Mouse (Mus musculus) heart, postnatal 36 days (tissue): ENCODE results near the gene Chmp2a. TPM values are rescaled to one million over a fixed set of nuclear protein-coding genes. Genes with fewer than 3 reads are reported as not detected.

ENCODE experiments used
- DNase-seq, 2 experiments: peaks; one replicate each; pipeline ENCODE4 v3.0.0; 2021 to 2022
- intact Hi-C: fragments of 180-260 bp; cut with DNase I; formaldehyde crosslinking; loops from one replicate; pipeline ENCODE4 v1.15.1; 2025
- total RNA-seq, 2 experiments: library from RNA; stranded (reverse); gene quantifications; 2 replicates each; pipeline ENCODE4 v1.2.3; 2021

Chmp2a gene
- total RNA-seq, 2 experiments from 2014 or later: 124 to 136 TPM

DNA sequence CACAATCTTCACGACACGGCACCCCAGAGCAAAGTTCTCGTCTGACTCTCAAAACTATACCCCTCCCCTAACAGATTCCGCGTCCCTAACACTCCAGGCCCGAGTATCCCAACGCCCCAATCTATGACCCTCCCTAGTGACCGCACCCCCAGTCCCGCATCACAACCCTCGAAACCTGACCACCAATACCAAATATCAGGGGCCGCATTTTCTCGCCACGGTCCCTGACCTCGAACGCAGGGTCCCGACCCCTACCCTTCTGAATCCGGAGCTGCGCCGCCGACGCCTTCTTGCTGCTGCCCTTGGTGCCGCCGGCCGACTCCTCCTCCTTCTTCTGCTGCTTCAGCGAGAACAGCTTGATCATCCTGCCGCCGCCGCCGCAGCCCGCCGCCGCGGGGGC is 2.8 kb upstream of the Chmp2a start:
- DNase-seq: no peak
- intact Hi-C loops: loop anchor here (5.0 kb wide), 1 partner anchor 60 kb away; the partner anchor contains the start of gene Zfp446

DNA sequence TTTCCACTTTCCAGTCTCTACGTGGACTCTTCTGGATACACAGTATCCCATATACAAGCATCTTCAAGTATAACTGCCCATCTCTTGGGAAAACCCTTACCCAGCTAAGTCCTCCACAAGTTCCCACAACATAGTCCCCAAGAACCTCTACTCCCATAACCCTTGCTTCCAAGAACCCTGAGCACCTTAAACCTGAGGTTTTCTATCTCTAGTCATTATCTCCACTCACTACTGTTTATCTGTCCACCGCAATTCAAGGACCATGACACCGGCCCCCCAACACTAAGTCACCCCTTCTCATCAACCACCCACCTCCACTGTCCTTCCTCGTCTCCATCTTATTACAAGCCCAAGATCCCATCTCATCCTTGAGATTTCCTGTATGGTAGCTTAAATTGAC is 2.2 kb upstream of the Chmp2a start:
- no peak for DNase-seq
- intact Hi-C loops: loop anchor here (5.0 kb wide), 1 partner anchor 60 kb away; the partner anchor contains the start of gene Zfp446

DNA sequence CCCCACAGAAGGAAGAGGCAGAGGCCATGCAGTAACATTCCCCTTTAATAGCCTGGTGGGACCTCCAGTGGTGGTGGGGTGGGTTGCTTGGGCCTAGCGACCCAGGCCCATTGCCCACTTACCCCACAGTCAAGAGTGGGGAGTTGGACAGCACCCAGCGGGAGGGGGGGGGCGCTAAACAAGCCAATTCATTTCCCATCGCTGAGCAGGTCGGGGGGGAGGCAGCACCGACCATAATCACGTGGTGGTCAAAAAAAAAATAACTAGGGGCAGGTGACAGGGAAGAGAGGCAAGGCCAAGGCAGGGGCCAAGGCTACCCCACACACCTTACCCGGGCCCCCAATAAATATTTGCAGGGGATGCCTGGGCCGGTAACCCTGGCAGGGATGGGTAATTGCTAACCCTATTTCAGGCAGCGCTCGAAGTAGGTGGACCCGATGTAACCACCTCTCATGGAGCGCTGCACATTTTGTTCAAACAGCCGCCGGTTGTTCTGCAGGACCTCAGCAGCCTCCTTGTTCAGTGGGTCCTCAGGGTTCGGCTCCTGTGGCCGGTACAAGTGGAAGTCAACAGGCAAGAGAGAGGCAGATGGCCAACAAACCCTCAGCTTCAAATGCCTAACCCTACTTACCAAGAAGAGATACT is 726 bp upstream of the Chmp2a start:
- intact Hi-C loops: loop anchor here (5.0 kb wide), 1 partner anchor 58 kb away; the partner anchor contains the start of gene Zfp446
- no peak for DNase-seq

DNA sequence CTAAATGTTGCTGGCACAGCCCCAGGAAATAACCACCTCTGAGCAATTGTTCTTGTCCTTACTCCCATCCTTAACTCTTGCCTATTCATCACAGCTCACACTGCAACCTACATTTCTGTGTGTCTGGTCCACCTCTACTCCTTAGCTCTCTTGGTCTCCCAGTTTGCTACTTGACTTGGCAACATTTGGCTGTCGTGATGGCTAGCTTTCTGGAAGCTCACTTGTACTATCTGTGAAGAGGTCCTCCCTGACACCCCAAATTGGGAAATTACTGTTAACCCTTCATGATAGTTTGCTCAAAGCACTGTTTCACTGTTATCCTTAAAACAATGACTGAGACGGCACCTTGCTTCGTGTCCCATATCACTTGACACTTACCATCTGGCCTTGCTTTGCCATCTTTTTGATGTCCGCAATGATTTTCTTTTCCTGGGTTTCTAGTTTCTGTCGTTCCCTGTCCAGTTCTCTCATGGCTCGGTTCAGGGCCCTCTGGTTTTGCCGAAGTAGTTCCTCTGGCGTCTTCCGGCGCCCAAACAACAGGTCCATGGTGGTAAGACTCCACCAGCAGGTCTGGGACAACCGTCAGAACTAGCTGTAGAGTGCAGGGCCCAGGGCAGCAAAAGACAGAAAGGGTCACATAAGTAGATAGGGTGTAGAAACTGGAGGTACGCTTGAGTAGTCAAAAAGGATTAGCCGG is 1.0 kb downstream of the Chmp2a start:
- intact Hi-C loops: loop anchor here (5.0 kb wide), 1 partner anchor 196 kb away; no protein-coding TSS in a partner anchor
- no peak for DNase-seq

DNA sequence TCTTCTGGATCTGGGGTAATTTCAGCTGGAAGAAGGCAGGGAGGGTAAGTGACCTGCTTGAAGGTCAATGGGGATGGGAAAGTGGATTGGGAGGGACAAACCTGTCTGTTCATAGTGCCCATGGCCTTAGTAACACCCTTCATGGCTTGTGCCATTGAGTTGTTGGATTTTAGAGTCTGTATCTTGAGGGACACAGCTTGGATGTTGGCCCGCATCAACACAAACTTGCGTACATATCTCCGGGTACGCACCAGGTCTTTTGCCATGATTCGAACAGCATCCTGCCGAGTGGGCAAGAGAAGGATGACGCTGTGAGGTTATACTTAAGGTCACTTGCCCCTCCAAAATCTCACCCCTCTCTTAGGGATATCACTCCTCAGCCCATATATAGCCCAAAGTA is 2.1 kb downstream of the Chmp2a start:
- intact Hi-C loops: loop anchor here (5.0 kb wide), 1 partner anchor 195 kb away; no protein-coding TSS in a partner anchor
- DNase-seq: no peak

DNA sequence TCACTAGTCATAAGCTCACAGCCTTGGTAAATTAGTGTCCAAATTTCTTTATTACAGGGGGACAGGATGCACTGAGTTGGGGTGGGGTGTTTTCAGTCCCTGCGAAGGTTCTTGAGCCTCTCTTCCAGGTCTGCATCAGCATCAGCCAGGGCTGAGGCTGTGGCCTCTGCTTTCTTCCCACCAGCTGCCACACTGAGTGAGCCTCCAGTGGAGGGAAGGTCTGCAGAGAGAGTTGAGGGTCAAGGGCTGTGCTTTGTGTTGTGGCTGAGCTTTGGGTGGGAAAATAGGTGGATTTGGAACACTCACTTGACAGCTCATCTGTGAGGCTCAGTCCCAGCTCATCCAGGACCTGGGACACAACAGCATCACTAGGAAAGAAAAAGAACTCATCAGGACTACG is 2.6 kb downstream of the Chmp2a start:
- DNase-seq: no peak
- intact Hi-C loops: loop anchor here (5.0 kb wide), 1 partner anchor 195 kb away; no protein-coding TSS in a partner anchor

DNA sequence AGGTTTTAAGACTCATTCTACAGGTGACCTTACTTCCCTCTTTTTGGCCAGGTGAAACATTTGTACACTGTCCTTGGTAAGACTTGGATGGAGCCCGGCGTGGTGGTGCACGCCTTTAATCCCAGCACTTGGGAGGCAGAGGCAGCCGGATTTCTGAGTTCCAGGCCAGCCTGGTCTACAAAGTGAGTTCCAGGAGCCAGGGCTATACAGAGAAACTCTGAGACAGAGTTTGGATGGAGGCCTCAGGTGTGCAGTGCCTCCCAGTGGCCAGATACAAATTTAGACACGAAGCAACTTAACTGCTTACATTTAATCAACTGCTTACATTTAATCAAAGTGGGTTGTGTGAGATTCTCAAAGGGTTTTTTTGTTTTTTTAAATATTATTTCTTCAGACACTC is 3.5 kb downstream of the Chmp2a start:
- DNase-seq: no peak
- intact Hi-C loops: loop anchor here (5.0 kb wide), 1 partner anchor 194 kb away; no protein-coding TSS in a partner anchor

DNA sequence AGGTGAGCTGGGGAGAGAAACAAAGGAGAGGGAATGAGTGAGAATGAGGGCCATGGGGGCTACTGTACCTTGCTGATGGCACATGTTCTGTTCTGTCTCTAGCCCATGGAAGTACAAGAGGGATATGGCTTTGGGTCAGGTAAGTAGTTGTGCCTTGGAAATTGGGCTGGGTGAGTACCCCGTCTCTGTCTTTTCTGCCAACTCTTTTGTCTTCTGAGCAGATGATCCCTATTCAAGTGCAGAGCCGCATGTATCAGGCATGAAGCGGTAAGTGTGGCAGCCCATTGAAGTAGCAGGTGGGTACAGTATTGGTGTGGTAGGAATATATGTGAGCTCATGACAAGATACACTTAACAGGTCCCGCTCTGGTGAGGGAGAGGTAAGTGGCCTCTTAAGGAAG is 5.6 kb downstream of the Chmp2a start:
- no peak for DNase-seq
- intact Hi-C loops: no loop called here

DNA sequence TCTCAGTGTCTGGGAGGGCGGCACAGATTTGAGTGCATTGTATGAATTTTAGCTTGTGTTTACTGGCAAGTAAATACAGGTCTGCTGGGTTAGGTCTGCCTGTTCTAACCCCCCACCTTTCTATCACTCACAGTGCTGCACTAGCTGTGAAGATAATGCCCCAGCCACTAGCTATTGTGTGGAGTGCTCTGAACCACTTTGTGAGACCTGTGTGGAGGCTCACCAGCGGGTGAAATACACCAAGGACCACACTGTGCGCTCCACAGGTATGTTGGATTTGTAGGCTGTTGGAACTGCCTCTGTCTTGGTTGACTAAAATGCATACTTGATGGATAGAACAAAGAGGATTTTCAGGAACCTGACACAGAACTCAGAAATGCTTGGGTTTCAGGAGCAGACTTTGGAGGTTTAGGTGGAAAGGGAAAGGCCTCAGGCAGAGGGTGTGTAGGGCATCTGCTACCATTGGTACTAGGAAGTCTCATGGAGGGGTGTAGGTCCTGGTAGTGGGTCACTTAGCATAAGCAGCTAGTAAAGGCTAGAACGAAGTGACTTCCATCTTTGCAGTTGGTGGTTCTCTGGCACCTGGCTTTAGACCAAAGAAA is 9.0 kb downstream of the Chmp2a start:
- intact Hi-C loops: no loop called here
- no peak for DNase-seq

DNA sequence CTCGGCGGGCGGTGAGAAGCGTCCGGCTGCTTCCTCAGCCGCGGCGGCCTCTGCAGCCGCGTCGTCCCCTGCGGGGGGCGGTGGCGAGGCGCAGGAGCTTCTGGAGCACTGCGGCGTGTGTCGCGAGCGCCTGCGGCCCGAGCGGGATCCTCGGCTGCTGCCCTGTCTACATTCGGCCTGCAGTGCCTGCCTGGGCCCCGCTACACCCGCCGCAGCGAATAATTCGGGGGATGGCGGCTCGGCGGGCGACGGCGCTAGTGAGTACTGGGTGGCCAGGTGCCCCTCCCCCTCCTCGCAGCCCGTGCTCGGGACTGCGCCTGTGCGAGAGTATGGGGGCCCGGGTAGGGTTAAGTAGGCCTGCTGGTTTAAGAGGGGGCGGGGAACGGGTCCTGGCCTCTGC is 9.8 kb downstream of the Chmp2a start:
- DNase-seq: peak in 1 of 2 experiments; percentile 64
- intact Hi-C loops: no loop called here

DNA sequence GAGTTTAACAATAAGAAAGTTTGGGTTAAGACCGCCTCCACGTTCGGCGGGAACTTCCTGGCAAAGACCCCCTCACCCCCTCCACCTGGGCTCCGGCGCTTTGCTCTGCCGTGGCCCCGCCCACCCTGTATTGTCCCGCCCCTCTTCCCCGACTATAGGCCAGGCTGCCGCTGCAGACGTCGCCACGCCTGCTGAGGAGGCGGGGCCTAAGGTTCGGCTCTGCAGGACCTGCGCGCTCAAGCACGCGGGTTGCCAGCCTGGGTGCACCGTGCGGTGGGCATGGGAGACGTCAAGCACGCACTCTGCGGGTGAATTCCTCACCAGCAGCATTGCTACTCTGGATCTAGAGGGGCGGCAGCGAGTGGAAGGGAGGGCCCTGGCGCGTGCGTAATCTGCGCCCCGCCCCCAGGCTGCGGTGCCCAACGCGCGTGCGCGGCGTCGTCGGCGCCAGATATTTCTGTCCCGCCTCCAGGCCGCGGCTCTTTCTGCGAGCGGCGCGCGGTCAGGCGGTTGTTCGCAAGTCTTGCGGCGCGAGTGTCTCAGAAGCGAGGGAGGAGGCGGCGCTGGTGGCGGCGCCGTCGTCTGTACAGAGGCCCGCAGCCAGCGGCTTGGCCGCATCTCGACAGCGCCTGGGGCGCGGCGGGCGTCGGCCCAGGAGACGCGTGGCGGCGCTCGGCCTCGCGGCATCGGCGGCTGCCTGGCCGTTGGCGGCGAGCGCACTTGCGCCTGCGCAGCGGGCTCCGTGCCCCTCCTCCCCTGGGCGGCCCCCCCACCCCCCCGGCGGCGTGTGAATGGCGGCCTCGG is 10.5 kb downstream of the Chmp2a start:
- peak; percentile 96 to 100 for DNase-seq
- intact Hi-C loops: no loop called here

DNA sequence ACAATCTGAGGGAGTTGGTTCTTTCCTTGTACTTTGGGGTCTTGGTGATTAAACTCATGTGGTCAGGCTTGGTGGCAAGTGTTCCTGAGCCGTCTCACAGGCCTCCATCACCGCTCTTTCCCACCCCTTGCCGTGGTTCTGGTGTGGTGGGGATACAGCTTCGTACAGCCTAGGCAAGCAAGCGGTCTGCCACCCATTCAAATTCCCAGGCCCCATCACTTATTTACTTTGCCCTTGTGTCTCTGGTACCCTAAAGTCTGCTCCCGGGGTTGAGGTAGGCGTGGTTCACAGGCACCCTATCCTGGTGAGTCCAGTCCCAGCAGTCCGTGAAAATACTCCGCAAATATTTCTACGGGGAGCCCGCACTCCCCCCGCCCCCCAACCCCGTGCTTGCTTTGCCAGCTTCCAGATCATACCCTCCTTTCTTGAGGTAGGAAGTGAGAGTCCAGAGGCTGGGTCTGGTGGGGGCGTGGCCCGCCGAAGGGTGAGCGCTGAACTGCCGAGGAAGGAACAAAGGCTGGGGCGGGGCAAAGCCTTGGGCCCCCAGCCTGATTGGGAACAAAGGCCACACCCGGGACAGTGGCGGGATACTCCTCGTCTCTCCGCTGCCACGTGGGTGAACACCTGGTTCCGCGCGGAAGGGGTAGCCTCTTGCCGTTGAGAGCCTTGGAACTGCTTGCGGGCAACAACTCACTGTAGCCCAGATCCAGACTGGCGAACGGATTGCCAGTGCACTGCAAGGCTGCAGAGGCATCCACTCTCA is 11.7 kb downstream of the Chmp2a start:
- intact Hi-C loops: no loop called here
- DNase-seq: peak; percentile 59 to 62

DNA sequence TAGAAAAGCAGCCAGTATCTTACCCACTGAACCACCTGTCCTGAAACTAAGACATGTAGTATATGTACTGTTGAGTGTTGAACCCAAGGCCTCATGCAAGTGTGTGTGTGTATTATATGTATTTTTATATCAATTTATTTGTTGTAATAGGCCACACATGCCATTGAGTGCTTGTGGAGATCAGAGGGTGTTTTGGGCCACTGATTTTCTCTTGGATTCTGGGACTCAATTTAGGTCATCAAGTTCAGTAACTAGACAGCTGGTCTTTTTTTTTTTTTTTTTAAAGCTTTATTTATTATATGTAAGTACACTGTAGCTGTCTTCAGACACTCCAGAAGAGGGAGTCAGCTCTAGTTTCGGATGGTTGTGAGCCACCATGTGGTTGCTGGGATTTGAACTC is 19.4 kb downstream of the Chmp2a start:
- intact Hi-C loops: no loop called here
- no peak for DNase-seq

DNA sequence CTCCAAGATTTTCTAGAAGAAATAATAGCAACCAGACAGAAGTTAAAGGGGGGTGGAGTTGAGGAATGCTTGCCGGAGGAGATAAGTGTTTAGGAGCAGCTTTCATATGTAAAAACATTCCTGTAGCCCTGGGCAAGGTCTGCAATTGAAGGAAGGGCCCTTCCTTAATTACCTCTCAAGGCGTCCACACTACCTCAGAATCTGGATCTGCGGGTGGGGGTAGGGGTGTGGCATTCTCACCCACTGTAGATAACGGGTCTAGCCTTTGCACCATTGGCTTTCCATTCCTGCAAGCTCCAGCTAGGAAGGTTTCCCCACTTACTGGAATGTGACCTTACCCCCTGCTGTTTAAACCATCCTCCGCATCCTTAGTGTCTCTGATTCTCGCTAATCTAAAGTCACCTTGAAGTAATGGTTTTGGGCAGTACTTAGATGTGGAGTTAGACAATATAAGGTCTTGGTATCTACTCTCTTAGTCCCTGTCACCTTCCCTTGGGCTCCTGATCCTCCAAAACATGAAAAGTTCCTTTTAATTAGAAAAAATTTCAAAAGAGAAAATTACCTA is 20.2 kb downstream of the Chmp2a start:
- DNase-seq: no peak
- intact Hi-C loops: no loop called here

DNA sequence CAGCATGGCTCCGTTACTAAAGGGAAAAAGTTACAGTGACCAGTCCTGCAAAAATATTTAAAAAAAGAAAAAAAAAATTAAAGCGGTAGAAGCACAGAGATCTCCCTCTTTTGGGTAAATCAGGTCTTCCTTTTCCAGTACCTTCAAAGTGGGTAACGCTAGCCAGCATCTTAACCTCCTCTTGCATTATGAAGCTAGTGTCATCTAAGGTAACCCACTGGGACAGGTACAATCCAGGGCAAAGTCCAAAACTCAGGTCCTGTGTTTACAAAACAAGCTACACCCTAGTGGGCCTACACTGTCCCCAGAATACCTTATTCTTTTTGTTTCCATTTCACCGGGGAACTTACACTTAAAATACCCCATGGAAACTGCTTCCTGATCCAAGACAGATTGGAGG is 20.9 kb downstream of the Chmp2a start:
- intact Hi-C loops: no loop called here
- DNase-seq: no peak

DNA sequence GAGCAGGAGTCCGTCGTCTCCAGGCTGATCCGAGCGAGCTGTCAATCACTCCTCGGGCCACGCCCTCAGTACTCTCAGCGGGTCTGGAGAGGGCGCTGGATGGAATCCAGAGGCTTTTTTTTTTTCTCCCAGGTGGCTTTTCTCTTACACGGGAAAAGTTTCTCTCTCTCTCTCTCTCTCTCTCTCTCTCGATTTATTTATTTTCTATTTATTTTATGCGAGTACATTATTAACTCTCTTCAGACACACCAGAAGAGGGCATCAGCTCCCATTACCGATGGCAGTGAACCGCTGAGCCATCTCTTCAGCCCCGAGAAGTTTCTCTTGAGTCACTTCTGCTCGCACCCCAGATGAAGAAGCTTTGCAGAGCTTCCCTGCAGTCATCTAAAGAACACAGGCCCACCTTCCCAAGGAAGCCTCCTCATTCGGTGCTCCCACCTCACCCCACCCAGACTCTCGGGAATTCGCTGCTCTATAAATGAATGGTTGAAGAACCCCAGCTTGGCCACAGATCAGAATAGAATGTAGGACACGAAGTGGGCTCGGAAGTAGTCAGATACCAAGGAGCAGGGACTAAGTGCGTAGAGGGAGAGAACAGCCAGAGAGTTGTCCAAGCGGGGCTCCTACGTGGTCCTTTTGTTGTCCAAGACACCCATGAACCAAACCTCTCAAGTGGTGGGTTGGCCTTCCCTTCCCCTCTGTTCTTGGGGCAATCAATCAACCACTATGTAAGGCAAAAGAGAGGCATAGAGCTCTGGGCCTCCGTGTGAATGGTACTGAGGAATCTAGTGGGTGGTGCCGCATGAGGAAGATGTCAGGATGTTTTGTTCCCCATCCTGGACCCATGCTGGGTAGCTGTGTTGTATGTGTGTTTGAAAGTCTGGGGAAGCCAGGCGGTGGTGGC is 24.4 kb downstream of the Chmp2a start, which contains the start of gene Zbtb45:
Zbtb45 (minus strand) TSS at position 30 of the 904 bp plus-strand sequence.
- DNase-seq: no peak
- intact Hi-C loops: no loop called here

DNA sequence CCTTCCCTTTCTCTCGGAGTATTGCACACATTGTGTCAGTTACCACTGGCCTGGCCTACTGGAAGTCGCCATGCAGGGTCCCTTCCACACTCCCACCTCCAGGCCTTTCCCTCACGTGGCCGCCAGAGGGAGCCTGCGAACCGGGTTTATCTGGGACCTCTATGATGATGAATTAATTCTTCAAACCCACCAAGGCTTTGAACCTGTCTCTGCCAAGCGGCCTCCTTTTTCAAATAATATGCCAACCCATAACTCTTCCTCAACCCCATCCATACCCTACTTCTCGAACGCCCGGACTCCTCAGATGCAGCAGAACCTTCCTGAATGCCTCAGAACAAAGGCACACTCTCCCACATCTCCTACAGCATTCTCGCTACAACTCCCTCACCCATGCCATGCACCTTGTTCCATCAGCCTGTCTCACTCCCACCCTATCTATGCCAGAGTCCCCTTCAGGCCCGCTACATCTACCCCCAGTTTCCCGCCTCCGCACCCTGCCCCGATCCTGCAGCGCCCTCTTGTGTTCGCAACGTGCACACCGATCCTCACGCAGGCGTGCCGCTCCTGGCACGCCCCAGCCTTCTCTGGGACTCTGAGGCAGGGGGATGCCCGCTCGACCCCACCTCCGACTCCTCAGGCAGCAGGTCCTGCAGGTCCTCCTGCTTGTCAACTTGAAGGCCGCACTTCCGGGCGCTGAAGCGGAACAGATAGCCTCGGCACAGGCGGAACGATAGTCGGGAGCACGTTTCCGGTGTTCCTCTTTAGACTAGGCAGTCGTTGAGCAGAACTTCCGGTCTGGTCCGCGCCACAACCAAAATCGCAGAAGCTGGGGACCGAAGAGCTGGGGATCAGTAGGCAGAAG is 25.2 kb downstream of the Chmp2a start:
- intact Hi-C loops: loop anchor here (1.0 to 2.0 kb wide), 3 partner anchors 31 to 100 kb away; no protein-coding TSS in a partner anchor
- DNase-seq: peak; percentile 90 to 95
